Mouse (Mus musculus) olfactory bulb, adult 2 months (tissue): Measurements from ENCODE around the gene Dus1l. TPM values are rescaled to one million over a fixed set of nuclear protein-coding genes. Genes with fewer than 3 reads are reported as not detected.

Source experiments
- H3K27ac ChIP-seq: fragments of 200-500 bp; 2 replicates; pipeline ENCODE4 v1.5.1; 2012; ENCODE audit warnings: low read depth, low read length; ENCODE audit not compliant: insufficient read depth
- H3K4me1 ChIP-seq: fragments of 200-500 bp; 2 replicates; pipeline ENCODE4 v1.6.1; 2012; ENCODE audit warnings: low read length; ENCODE audit not compliant: control insufficient read depth, insufficient read depth
- H3K4me3 ChIP-seq: fragments of 200-500 bp; 2 replicates; pipeline ENCODE4 v1.5.1; 2012; ENCODE audit warnings: mild to moderate bottlenecking, low read depth, low read length, moderate library complexity; ENCODE audit not compliant: insufficient read depth
- CTCF ChIP-seq: fragments of 200-500 bp; IDR thresholded peaks from 2 replicates; pipeline ENCODE4 v1.5.1; 2012; ENCODE audit warnings: low read depth, mild to moderate bottlenecking, low read length, moderate library complexity; ENCODE audit not compliant: insufficient read depth
- POLR2A ChIP-seq: fragments of 200-500 bp; IDR thresholded peaks from 2 replicates; pipeline ENCODE4 v1.6.1; 2012; ENCODE audit warnings: mild to moderate bottlenecking, low read depth, low read length, moderate library complexity; ENCODE audit not compliant: insufficient read depth
- WGBS: fragments of 180-500 bp; shearing (Covaris S2); methylation state at CpG from one replicate; pipeline ENCODE4 v1.1.7; 2018; 5-methylcytosine and 5-hydroxymethylcytosine counted together
- polyA plus RNA-seq: library from polyadenylated mRNA; stranded (reverse); fragments of >200 nt; gene quantifications from 2 replicates; pipeline ENCODE4 v1.2.4, GENCODE M21; 2012; ENCODE audit warnings: low replicate concordance; ENCODE audit not compliant: missing spikeins, insufficient read depth, insufficient read length

Gene Dus1l
- polyA plus RNA-seq, 1 experiment, result not detected

- no peak for TF ChIP-seq POLR2A
- no peak for TF ChIP-seq CTCF
- Histone ChIP-seq H3K4me1 (peaks cover 32% of the 10 kb centered on the region), H3K4me3 (peak overlapping the region; percentile 2), H3K27ac (no peak overlapping the region)
- WGBS, result 50% methylated on average over 14 of the region's 14 CpGs
Observed at GRCm38 (mm10) chr11:120821076-120821922, 25.1 kb upstream of the Dus1l start.

GRCm38 (mm10) chr11:120820546-120820945, 24.3 kb upstream of the Dus1l start:
- peaks cover 31% of the 10 kb centered on the region for H3K4me1 ChIP-seq
- H3K27ac ChIP-seq, result no peak overlapping the region
- peak overlapping the region; percentile 2; the same call in 1 of the 2 replicates for H3K4me3 ChIP-seq
- no peak for TF ChIP-seq POLR2A
- TF ChIP-seq CTCF, result no peak
- 49% methylated on average over 14 of the region's 14 CpGs for WGBS

- peaks cover 22% of the 10 kb centered on the region for H3K4me1 ChIP-seq
- no peak for TF ChIP-seq POLR2A
- no peak for TF ChIP-seq CTCF
- WGBS, result 88% methylated on average over 6 of the region's 6 CpGs
- H3K27ac ChIP-seq, result no peak overlapping the region
- H3K4me3 ChIP-seq, result no peak overlapping the region
Observed at GRCm38 (mm10) chr11:120819556-120819955, 23.4 kb upstream of the Dus1l start.

GRCm38 (mm10) chr11:120818251-120818650, 22.0 kb upstream of the Dus1l start:
- WGBS, result 95% methylated on average over 13 of the region's 13 CpGs
- TF ChIP-seq POLR2A (no peak), CTCF (no peak)
- H3K27ac ChIP-seq, result no peak overlapping the region
- H3K4me1 ChIP-seq, result peaks cover 22% of the 10 kb centered on the region
- H3K4me3 ChIP-seq, result no peak overlapping the region

- WGBS, result 93% methylated on average over 6 of the region's 6 CpGs
- TF ChIP-seq POLR2A (no peak), CTCF (no peak)
- H3K27ac ChIP-seq, result no peak overlapping the region
Observed at GRCm38 (mm10) chr11:120817358-120817757, 21.2 kb upstream of the Dus1l start.

GRCm38 (mm10) chr11:120812068-120812467, 15.9 kb upstream of the Dus1l start:
- H3K4me1 ChIP-seq, result peaks cover 7% of the 10 kb centered on the region
- no peak overlapping the region for H3K4me3 ChIP-seq
- 83% methylated on average over 16 of the region's 16 CpGs for WGBS
- TF ChIP-seq CTCF (no peak), POLR2A (no peak)
- H3K27ac ChIP-seq, result no peak overlapping the region

More at GRCm38 (mm10) chr11:120817358-120817757, 21.2 kb upstream of the Dus1l start:
- no peak overlapping the region for H3K4me3 ChIP-seq
- peaks cover 22% of the 10 kb centered on the region for H3K4me1 ChIP-seq

GRCm38 (mm10) chr11:120808010-120808409, 11.8 kb upstream of the Dus1l start:
- TF ChIP-seq POLR2A (no peak), CTCF (no peak)
- no peak overlapping the region for H3K27ac ChIP-seq
- no peak overlapping the region for H3K4me3 ChIP-seq
- WGBS, result 86% methylated on average over 12 of the region's 12 CpGs
- H3K4me1 ChIP-seq, result peaks cover 7% of the 10 kb centered on the region

- H3K27ac ChIP-seq, result no peak overlapping the region
- WGBS, result 81% methylated on average over 7 of the region's 7 CpGs
- H3K4me1 ChIP-seq, result no peaks in the 10 kb centered on the region
- no peak overlapping the region for H3K4me3 ChIP-seq
- TF ChIP-seq CTCF, result no peak
- TF ChIP-seq POLR2A, result no peak
Observed at GRCm38 (mm10) chr11:120805375-120806298, 9.4 kb upstream of the Dus1l start.

GRCm38 (mm10) chr11:120804769-120805168, 8.6 kb upstream of the Dus1l start:
- Histone ChIP-seq H3K4me3 (no peak overlapping the region), H3K4me1 (no peaks in the 10 kb centered on the region), H3K27ac (no peak overlapping the region)
- TF ChIP-seq CTCF (no peak), POLR2A (no peak)
- WGBS, result 76% methylated on average over 4 of the region's 4 CpGs
